Mouse (Mus musculus) small intestine, adult 2 months (tissue): ENCODE measurements around the gene Gm21750. TPM values are rescaled to one million over a fixed set of nuclear protein-coding genes. Genes with fewer than 3 reads are reported as not detected.

Experiments
- H3K27ac ChIP-seq: fragments of 200-500 bp; 2 replicates; pipeline ENCODE4 v1.5.1; 2012; ENCODE audit warnings: low read depth, low read length, control low read depth, inconsistent platforms; ENCODE audit not compliant: insufficient read depth
- H3K27me3 ChIP-seq: fragments of 200-500 bp; 2 replicates; pipeline ENCODE4 v1.6.1; 2012; ENCODE audit warnings: mild to moderate bottlenecking, moderate library complexity, low read length, inconsistent platforms; ENCODE audit not compliant: control insufficient read depth, insufficient read depth
- H3K36me3 ChIP-seq: fragments of 200-500 bp; 2 replicates; pipeline ENCODE4 v1.6.1; 2012; ENCODE audit warnings: mild to moderate bottlenecking, low read length, control low read depth, inconsistent platforms; ENCODE audit not compliant: control insufficient read depth, insufficient read depth
- H3K4me1 ChIP-seq: fragments of 200-500 bp; 2 replicates; pipeline ENCODE4 v1.6.1; 2012; ENCODE audit warnings: low read length, inconsistent platforms, mixed read lengths; ENCODE audit not compliant: control insufficient read depth, insufficient read depth, insufficient read length
- H3K4me3 ChIP-seq: fragments of 200-500 bp; 2 replicates; pipeline ENCODE4 v1.5.1; 2012; ENCODE audit warnings: low read depth, mild to moderate bottlenecking, control low read depth, inconsistent platforms, low read length, moderate library complexity
- CTCF ChIP-seq: fragments of 200-500 bp; IDR thresholded peaks from 2 replicates; pipeline ENCODE4 v1.5.1; 2012; ENCODE audit warnings: low read depth, mild to moderate bottlenecking, control low read depth, inconsistent platforms, low read length, moderate library complexity, mixed read lengths; ENCODE audit not compliant: insufficient replicate concordance, insufficient read length; ENCODE audit errors: extremely low read depth
- POLR2A ChIP-seq: fragments of 200-500 bp; IDR thresholded peaks from 2 replicates; pipeline ENCODE4 v1.6.1; 2012; ENCODE audit warnings: low read depth, mild to moderate bottlenecking, control low read depth, inconsistent platforms, low read length, moderate library complexity
- WGBS: fragments of 180-500 bp; shearing (Covaris S2); methylation state at CpG from one replicate; pipeline ENCODE4 v1.1.7; 2018; 5-methylcytosine and 5-hydroxymethylcytosine counted together
- polyA plus RNA-seq: library from polyadenylated mRNA; depleted of rRNA; stranded (reverse); fragments of >200 nt; gene quantifications from 2 replicates; pipeline ENCODE4 v1.2.3, GENCODE M21; 2012; rRNA removed

The Gm21750 gene
- polyA plus RNA-seq, 1 experiment = not detected

GRCm38 (mm10) chr14:73637460-73637859 lies 23.6 kb upstream of the Gm21750 start:
- Histone ChIP-seq H3K27me3 (no peaks in the 10 kb centered on the region), H3K4me1 (no peaks in the 10 kb centered on the region), H3K4me3 (no peak overlapping the region), H3K36me3 (no peaks in the 10 kb centered on the region), H3K27ac (no peak overlapping the region)
- TF ChIP-seq POLR2A = no peak
- TF ChIP-seq CTCF = peak; percentile 39; the same call in 1 of the 2 replicates

DNA sequence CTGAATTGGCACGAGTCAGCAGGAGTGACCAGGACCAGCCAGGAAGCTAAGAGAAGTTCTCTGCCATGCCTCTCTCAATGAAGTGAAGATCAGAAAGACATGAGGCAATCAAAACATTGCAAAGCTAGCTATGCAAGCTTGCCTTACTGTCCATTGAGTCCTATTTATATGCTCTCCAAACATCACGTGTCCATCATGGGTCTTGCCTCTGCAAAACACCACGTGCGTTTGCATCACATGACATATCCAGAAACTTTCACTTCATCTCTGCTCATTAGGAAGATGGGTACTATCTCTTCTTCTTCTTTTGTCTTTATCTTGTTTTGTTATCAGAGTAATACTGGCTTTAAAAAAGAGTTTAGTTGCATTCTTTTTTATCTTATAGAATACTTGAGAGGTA lies 10.8 kb upstream of the Gm21750 start:
- Histone ChIP-seq H3K27me3 (no peaks in the 10 kb centered on the region), H3K4me1 (no peaks in the 10 kb centered on the region), H3K27ac (no peak overlapping the region), H3K4me3 (no peak overlapping the region), H3K36me3 (no peaks in the 10 kb centered on the region)
- no peak for TF ChIP-seq CTCF
- TF ChIP-seq POLR2A = no peak
- WGBS = 80% methylated on average over 4 of the region's 4 CpGs

- no peaks in the 10 kb centered on the region for H3K27me3 ChIP-seq
- WGBS = 88% methylated on average over 2 of the region's 2 CpGs
Measured at GRCm38 (mm10) chr14:73670091-73670490, 9.1 kb downstream of the Gm21750 start.

GRCm38 (mm10) chr14:73687726-73688125 lies 26.7 kb downstream of the Gm21750 start:
- TF ChIP-seq POLR2A (no peak), CTCF (no peak)
- H3K4me1 ChIP-seq = no peaks in the 10 kb centered on the region
- 36% methylated on average over 4 of the region's 4 CpGs for WGBS
- H3K27ac ChIP-seq = no peak overlapping the region
- no peak overlapping the region for H3K4me3 ChIP-seq
- no peaks in the 10 kb centered on the region for H3K27me3 ChIP-seq
- H3K36me3 ChIP-seq = no peaks in the 10 kb centered on the region

More at GRCm38 (mm10) chr14:73670091-73670490, 9.1 kb downstream of the Gm21750 start:
- Histone ChIP-seq H3K27ac (no peak overlapping the region), H3K4me3 (no peak overlapping the region), H3K4me1 (no peaks in the 10 kb centered on the region), H3K36me3 (no peaks in the 10 kb centered on the region)
- TF ChIP-seq CTCF (no peak), POLR2A (no peak)

- Histone ChIP-seq H3K36me3 (no peaks in the 10 kb centered on the region), H3K27me3 (no peaks in the 10 kb centered on the region), H3K4me3 (no peak overlapping the region), H3K27ac (no peak overlapping the region), H3K4me1 (no peaks in the 10 kb centered on the region)
- 83% methylated on average over 2 of the region's 2 CpGs for WGBS
- TF ChIP-seq CTCF = no peak
- no peak for TF ChIP-seq POLR2A
Measured at GRCm38 (mm10) chr14:73688427-73688826, 27.4 kb downstream of the Gm21750 start.

DNA sequence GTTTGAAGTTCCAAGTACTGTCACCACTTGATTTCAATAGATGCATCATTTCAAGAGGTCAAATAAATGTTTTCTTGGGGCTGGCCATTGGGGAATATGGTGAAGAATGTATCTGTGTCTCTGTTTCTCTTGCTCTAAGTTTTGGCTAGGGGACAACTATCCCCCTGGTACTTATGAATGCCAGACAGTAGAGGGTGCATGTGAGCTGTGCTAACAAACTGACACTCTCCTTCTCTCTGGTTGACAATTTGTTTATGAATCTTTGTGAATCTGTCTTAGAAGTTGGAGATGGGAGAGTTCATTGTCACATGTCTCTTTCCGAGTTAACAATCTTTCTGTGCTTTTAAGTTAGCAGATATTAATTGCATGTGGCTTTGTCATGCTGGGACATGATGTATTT lies 39.2 kb downstream of the Gm21750 start:
- TF ChIP-seq CTCF (no peak), POLR2A (no peak)
- Histone ChIP-seq H3K4me3 (no peak overlapping the region), H3K36me3 (no peaks in the 10 kb centered on the region), H3K27me3 (no peaks in the 10 kb centered on the region), H3K27ac (no peak overlapping the region), H3K4me1 (no peaks in the 10 kb centered on the region)
- 51% methylated on average over 1 of the region's 1 CpGs for WGBS

DNA sequence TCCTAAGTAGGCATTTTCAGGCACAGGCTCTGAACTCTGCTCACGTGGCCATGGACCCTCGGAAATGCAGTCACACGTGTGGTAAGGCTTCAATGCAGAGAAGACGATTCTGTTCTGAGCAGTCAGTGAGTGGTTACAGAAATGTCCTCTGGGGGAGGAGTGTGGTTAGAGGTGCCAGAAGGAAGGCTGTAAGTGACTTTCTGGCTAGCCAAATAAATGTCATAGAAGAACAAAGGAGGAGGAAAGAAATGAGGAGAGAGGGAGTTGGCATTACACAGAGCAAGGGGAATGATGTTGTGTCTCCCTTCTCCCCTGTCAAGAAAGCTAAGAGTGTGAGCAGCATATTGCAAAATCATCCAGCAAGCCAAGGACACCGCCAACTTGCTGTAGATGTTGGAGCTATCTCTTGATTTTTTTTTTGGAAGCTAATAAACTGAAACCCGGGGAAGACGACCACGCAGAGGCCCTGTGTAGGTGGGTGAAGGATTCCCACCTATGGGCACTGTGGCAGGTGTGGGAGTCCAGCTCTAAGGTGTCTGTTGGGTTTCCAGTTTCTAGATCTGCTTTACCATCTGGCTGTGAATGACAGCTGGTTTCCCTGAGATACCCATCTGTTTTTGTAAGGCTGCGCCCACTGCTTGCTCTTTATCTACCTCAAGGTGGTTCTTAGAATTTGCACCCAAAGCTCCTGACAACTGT lies 48.5 kb downstream of the Gm21750 start:
- 89% methylated on average over 9 of the region's 9 CpGs for WGBS
- no peak overlapping the region for H3K27ac ChIP-seq
- H3K4me3 ChIP-seq = no peak overlapping the region
- TF ChIP-seq POLR2A (no peak), CTCF (no peak)
- H3K36me3 ChIP-seq = no peaks in the 10 kb centered on the region
- H3K4me1 ChIP-seq = no peaks in the 10 kb centered on the region
- no peaks in the 10 kb centered on the region for H3K27me3 ChIP-seq

Other genes with a start within 250 kb of the Gm21750 start
- 4.5 and 8.7 TPM in 2 replicates for gene Med4, start 151.2 kb upstream of the Gm21750 start, polyA plus RNA-seq
- 8.8 and 17.4 TPM in 2 replicates for gene Sucla2, start 135.9 kb upstream of the Gm21750 start, polyA plus RNA-seq
- 0.15 and 0.42 TPM in 2 replicates for gene Nudt15, start 113.0 kb upstream of the Gm21750 start, polyA plus RNA-seq